ENCODE assay signal across 8 mouse cellular contexts in genomic region chr4:154159002-154159401, GRCm38 (mm10). TPM values are rescaled to one million over a fixed set of nuclear protein-coding genes. Genes with fewer than 3 reads are reported as not detected.
A peak's percentile ranks its signal among the peaks of the same experiment; 100 is the strongest.
DNase-seq lines count a peak whose midpoint lies in the region; ATAC-seq lines count a peak whose summit lies in the region.

No protein-coding gene starts in this region.

- H3K36me3 ChIP-seq in megakaryocyte, embryonic 14.5 days (replicated peaks; ENCODE audit: low read length): peaks cover 56% of the 10 kb centered on the region

- peak; percentile 86 to 90 for DNase-seq in cerebellum, postnatal 4 days (ENCODE audit: low spot score in 2 of 2)
- DNase-seq in gastrocnemius, adult 18-20 months (ENCODE audit: low spot score): peak; percentile 88
- DNase-seq in induced T-regulatory cell, adult 2 months (ENCODE audit: low read depth): peak; percentile 96
- peak; percentile 62 to 68 for DNase-seq in left cerebral cortex, adult 8-10 months (ENCODE audit: low spot score in 2 of 2)
- DNase-seq in right cerebral cortex, postnatal 14 days: peak; percentile 81
- peak; percentile 67 for DNase-seq in yolk sac, embryonic 10.5 days (ENCODE audit: low spot score)

- peak overlapping the region; percentile 100 for H3K4me3 ChIP-seq in megakaryocyte, embryonic 14.5 days (replicated peaks)

- peak; percentile 43 for ATAC-seq in activated CD4-positive, CD25-positive, alpha-beta regulatory T cell, adult 4 months

- H3K27me3 ChIP-seq in megakaryocyte, embryonic 14.5 days (replicated peaks): no peaks in the 10 kb centered on the region

- peaks cover 53% of the 10 kb centered on the region for H3K4me1 ChIP-seq in megakaryocyte, embryonic 14.5 days

- H3K9me3 ChIP-seq in megakaryocyte, embryonic 14.5 days: no peaks in the 10 kb centered on the region

RNA-seq across cellular contexts. Expression of gene Tprgl, which starts 1.5 kb away (rescaled TPM):
- polyA plus RNA-seq in activated CD4-positive, CD25-positive, alpha-beta regulatory T cell, adult 4 months (2017; shearing (Covaris generic)): 10 to 100 TPM; 24.7 to 26.7 TPM
- 100 to 1,000 TPM in 1 of 2 experiments, 10 to 100 TPM in 1; 93.9 to 108 TPM for total RNA-seq in gastrocnemius, adult 18-20 months (2021)
- 100 to 1,000 TPM; 167 to 191 (median 180) TPM for total RNA-seq in left cerebral cortex, adult 8-10 months (2022)
- polyA plus RNA-seq in megakaryocyte, embryonic 14.5 days (2012; ENCODE audit: insufficient read depth, low replicate concordance): 89.3 and 116 TPM in 2 replicates

RNA-seq across cellular contexts. Expression of gene Megf6, which starts 11.5 kb away (rescaled TPM):
- not detected for polyA plus RNA-seq in activated CD4-positive, CD25-positive, alpha-beta regulatory T cell, adult 4 months (2017; shearing (Covaris generic))
- under 1 TPM; 0.25 to 0.40 TPM for total RNA-seq in gastrocnemius, adult 18-20 months (2021)
- total RNA-seq in left cerebral cortex, adult 8-10 months (2022): 1 to 10 TPM; 6.2 to 7.9 (median 7.1) TPM
- polyA plus RNA-seq in megakaryocyte, embryonic 14.5 days (2012; ENCODE audit: insufficient read depth, low replicate concordance): not detected in 2 replicates

RNA-seq across cellular contexts. Expression of gene Wrap73, which starts 16.8 kb away (rescaled TPM):
- 10 to 100 TPM; 24.9 to 31.7 TPM for polyA plus RNA-seq in activated CD4-positive, CD25-positive, alpha-beta regulatory T cell, adult 4 months (2017; shearing (Covaris generic))
- total RNA-seq in gastrocnemius, adult 18-20 months (2021): 10 to 100 TPM; 12.0 to 12.9 TPM
- total RNA-seq in left cerebral cortex, adult 8-10 months (2022): 10 to 100 TPM; 27.0 to 36.1 (median 31.0) TPM
- 2.2 and 6.5 TPM in 2 replicates for polyA plus RNA-seq in megakaryocyte, embryonic 14.5 days (2012; ENCODE audit: insufficient read depth, low replicate concordance)

RNA-seq across cellular contexts. Expression of gene Trp73, which starts 19.0 kb away (rescaled TPM):
- polyA plus RNA-seq in activated CD4-positive, CD25-positive, alpha-beta regulatory T cell, adult 4 months (2017; shearing (Covaris generic)): not detected
- not detected for total RNA-seq in gastrocnemius, adult 18-20 months (2021)
- under 1 TPM; 0.51 to 0.83 (median 0.64) TPM for total RNA-seq in left cerebral cortex, adult 8-10 months (2022)
- polyA plus RNA-seq in megakaryocyte, embryonic 14.5 days (2012; ENCODE audit: insufficient read depth, low replicate concordance): not detected in 2 replicates

Comparison
In these comparisons a context has a peak if more than half of its experiments do, and no peak if none do; other contexts are left out.
1. Peak in every context shown above with its lines: DNase-seq, ATAC-seq and H3K4me3 ChIP-seq.
2. RNA of gene Megf6, which starts 11.5 kb away (total RNA-seq): 6.2 to 7.9 TPM in left cerebral cortex, adult 8-10 months; 0.25 to 0.40 TPM in gastrocnemius, adult 18-20 months; every median in the first group is over 4 times any median in the second.